Comparison of ENCODE assay signal across 9 mouse cellular contexts in the genomic region with DNA sequence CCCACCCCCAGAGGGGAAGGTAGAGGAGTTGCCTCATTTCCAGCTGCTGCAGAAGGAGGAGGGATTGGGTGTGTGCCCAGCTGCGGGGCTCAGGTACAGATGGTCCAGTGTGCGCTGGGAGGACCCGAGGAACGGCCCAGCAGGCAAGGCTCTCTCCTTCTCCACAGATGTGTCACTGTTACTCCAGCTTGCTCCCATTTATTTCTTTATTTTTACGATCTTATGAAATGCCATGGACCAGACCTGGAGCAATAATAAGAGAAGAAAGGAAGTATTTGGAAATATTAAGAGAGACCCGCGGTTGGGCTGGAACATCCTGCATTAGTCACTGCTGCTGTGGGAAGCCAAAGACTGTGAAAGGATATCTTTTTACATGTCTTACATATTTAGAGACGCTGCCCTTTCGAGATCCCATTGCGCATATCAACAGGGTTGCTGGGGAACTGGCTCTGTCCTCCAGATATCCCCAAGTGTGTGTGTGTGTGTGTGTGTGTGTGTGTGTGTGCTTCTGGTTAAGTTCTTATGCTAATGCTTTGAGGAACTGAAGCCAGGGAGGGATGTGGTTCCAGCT. TPM values are rescaled to one million over a fixed set of nuclear protein-coding genes. Genes with fewer than 3 reads are reported as not detected.
DNase-seq lines count a peak whose midpoint lies in the region; ATAC-seq and TF ChIP-seq lines count a peak whose summit lies in the region.
"Had no signal": no experiment of that assay in that cellular context is flagged by ENCODE, and none has a peak within 500 bp of the region (broad histone marks: within the 10 kb centered on the region; RNA-seq: fewer than 3 reads in every experiment).

No protein-coding gene starts in this region.

- TF ChIP-seq CTCF in intestine, postnatal 0 days (IDR thresholded peaks at IDR 0.05; ENCODE audit: low read depth), result no peak
- TF ChIP-seq CTCF in ES-Bruce4 (IDR thresholded peaks at IDR 0.05; ENCODE audit: low read depth, low read length), result no peak

- no peaks in the 10 kb centered on the region for H3K27me3 ChIP-seq in intestine, embryonic 14.5 days (replicated peaks; ENCODE audit: control insufficient read depth, insufficient read depth, low read length)
- H3K27me3 ChIP-seq in intestine, postnatal 0 days (replicated peaks; ENCODE audit: control insufficient read depth, insufficient read depth, low read length), result no peaks in the 10 kb centered on the region
- no peaks in the 10 kb centered on the region for H3K27me3 ChIP-seq in ES-Bruce4 (ENCODE audit: control insufficient read depth, insufficient read depth, low read length, poor library complexity, severe bottlenecking)
- no peaks in the 10 kb centered on the region for H3K27me3 ChIP-seq in hindbrain, embryonic 11.5 days (ENCODE audit: control insufficient read depth, insufficient read depth, low read length)

- H3K4me3 ChIP-seq in intestine, embryonic 14.5 days (ENCODE audit: low read depth, low read length), result no peak overlapping the region
- H3K4me3 ChIP-seq in intestine, postnatal 0 days (ENCODE audit: low read depth, low read length), result no peak overlapping the region
- H3K4me3 ChIP-seq in ES-Bruce4 (ENCODE audit: low read depth, low read length), result peak overlapping the region; percentile 53
- no peak overlapping the region for H3K4me3 ChIP-seq in hindbrain, embryonic 11.5 days (ENCODE audit: low read depth, low read length)

- no peak overlapping the region for H3K9ac ChIP-seq in intestine, embryonic 14.5 days (ENCODE audit: low read length)
- H3K9ac ChIP-seq in intestine, postnatal 0 days (ENCODE audit: low read depth, low read length), result no peak overlapping the region
- peak overlapping the region; percentile 65 for H3K9ac ChIP-seq in ES-Bruce4 (ENCODE audit: low read depth, poor library complexity, severe bottlenecking)
- no peak overlapping the region for H3K9ac ChIP-seq in hindbrain, embryonic 11.5 days (ENCODE audit: low read depth, low read length)

- peak; percentile 51; the same call in 1 of the 2 replicates for ATAC-seq in intestine, embryonic 14.5 days (replicated peaks; ENCODE audit: low FRiP score, low TSS enrichment, low read depth)
- no peak for ATAC-seq in intestine, postnatal 0 days
- no peak for ATAC-seq in hindbrain, embryonic 11.5 days (ENCODE audit: low FRiP score)

- DNase-seq in intestine, embryonic 14.5 days (ENCODE audit: low spot score), result no peak
- peak; percentile 55 for DNase-seq in heart, adult 8-10 months (ENCODE audit: low spot score)
- DNase-seq in lung, postnatal 25 days (ENCODE audit: low spot score), result peak; percentile 41
- no peak for DNase-seq in hindbrain, embryonic 11.5 days (ENCODE audit: low spot score)
- DNase-seq in thymus, postnatal 10 days (ENCODE audit: low spot score in 2 of 2), result no peak
- no peak for DNase-seq in right cerebral cortex, postnatal 36 days (ENCODE audit: low spot score in 2 of 2)

- peaks cover 8% of the 10 kb centered on the region for H3K4me1 ChIP-seq in intestine, embryonic 14.5 days (replicated peaks; ENCODE audit: control insufficient read depth, insufficient read depth, low read length)
- H3K4me1 ChIP-seq in intestine, postnatal 0 days (replicated peaks; ENCODE audit: control insufficient read depth, insufficient read depth, low read length), result 0 out of 2 replicates have a peak, but pooled peaks cover 6% of the 10 kb centered on the region
- peaks cover 10% of the 10 kb centered on the region for H3K4me1 ChIP-seq in ES-Bruce4 (ENCODE audit: control insufficient read depth, insufficient read depth, low read length)
- H3K4me1 ChIP-seq in hindbrain, embryonic 11.5 days (replicated peaks; ENCODE audit: control insufficient read depth, insufficient read depth, low read length), result no peaks in the 10 kb centered on the region

- no peak for TF ChIP-seq POLR2A in ES-Bruce4 (IDR thresholded peaks at IDR 0.05; ENCODE audit: insufficient read depth, low read length)

- WGBS in intestine, embryonic 14.5 days, result 45% methylated on average over 10 of the region's 10 CpGs
- 49% methylated on average over 10 of the region's 10 CpGs for WGBS in intestine, postnatal 0 days
- 65% methylated on average over 10 of the region's 10 CpGs for WGBS in hindbrain, embryonic 11.5 days

- H3K36me3 ChIP-seq in intestine, embryonic 14.5 days (ENCODE audit: control insufficient read depth, insufficient read depth, low read length), result no peaks in the 10 kb centered on the region
- H3K36me3 ChIP-seq in intestine, postnatal 0 days (ENCODE audit: control insufficient read depth, insufficient read depth), result no peaks in the 10 kb centered on the region
- H3K36me3 ChIP-seq in ES-Bruce4 (ENCODE audit: control insufficient read depth, insufficient read depth, low read length, poor library complexity, severe bottlenecking), result no peaks in the 10 kb centered on the region; the same call in 1 of the 2 replicates
- no peaks in the 10 kb centered on the region for H3K36me3 ChIP-seq in hindbrain, embryonic 11.5 days (ENCODE audit: control insufficient read depth, insufficient read depth, low read length)
- H3K36me3 ChIP-seq: G1E had no signal

- peak; percentile 78 for TF ChIP-seq EP300 in ES-Bruce4 (IDR thresholded peaks at IDR 0.05; ENCODE audit: insufficient read depth, low read depth, low read length)

- no peaks in the 10 kb centered on the region for H3K9me3 ChIP-seq in intestine, embryonic 14.5 days (ENCODE audit: control insufficient read depth, low read length)
- no peaks in the 10 kb centered on the region for H3K9me3 ChIP-seq in intestine, postnatal 0 days (ENCODE audit: control insufficient read depth)
- H3K9me3 ChIP-seq in ES-Bruce4 (replicated peaks; ENCODE audit: control insufficient read depth, insufficient read depth, low read length, poor library complexity, severe bottlenecking), result no peaks in the 10 kb centered on the region
- H3K9me3 ChIP-seq in hindbrain, embryonic 11.5 days (ENCODE audit: control insufficient read depth, low read length), result no peaks in the 10 kb centered on the region
- H3K9me3 ChIP-seq: G1E had no signal

- H3K4me2 ChIP-seq in intestine, embryonic 14.5 days (ENCODE audit: low read length), result no peak overlapping the region
- no peak overlapping the region for H3K4me2 ChIP-seq in intestine, postnatal 0 days (replicated peaks; ENCODE audit: low read depth)
- no peak overlapping the region for H3K4me2 ChIP-seq in hindbrain, embryonic 11.5 days (replicated peaks; ENCODE audit: low read depth, low read length)

- peak overlapping the region; percentile 61 for H3K27ac ChIP-seq in intestine, embryonic 14.5 days (ENCODE audit: low read depth)
- no peak overlapping the region; the same call in 1 of the 2 replicates for H3K27ac ChIP-seq in intestine, postnatal 0 days (ENCODE audit: low read depth, low read length)
- peak overlapping the region; percentile 78 for H3K27ac ChIP-seq in ES-Bruce4 (ENCODE audit: insufficient read depth, low read length)
- no peak overlapping the region for H3K27ac ChIP-seq in hindbrain, embryonic 11.5 days (ENCODE audit: low read depth, low read length)

RNA-seq across cellular contexts. Expression of gene Zfp281, which starts 58.9 kb away (rescaled TPM):
- polyA plus RNA-seq in intestine, embryonic 14.5 days (2014; fragmentation: Nextera tagmentation; extraction: Ambion mirVana), result 17.9 and 18.8 TPM in 2 replicates
- 6.8 and 7.2 TPM in 2 replicates for polyA plus RNA-seq in intestine, postnatal 0 days (2015; fragmentation: Nextera tagmentation; extraction: Ambion mirVana)
- polyA plus RNA-seq in ES-Bruce4 (2011; ENCODE audit: insufficient read depth, insufficient read length, low read depth, missing spikeins), result 94.4 and 98.1 TPM in 2 replicates
- total RNA-seq in heart, adult 8-10 months (2022), result 10 to 100 TPM in 2 of 4 experiments, 1 to 10 TPM in 2; 9.4 to 11.1 (median 10.1) TPM
- 38.5 and 39.3 TPM in 2 replicates for polyA plus RNA-seq in hindbrain, embryonic 11.5 days (2014; fragmentation: Nextera tagmentation; extraction: Ambion mirVana)

Comparison
In these comparisons a context has a peak if more than half of its experiments do, and no peak if none do; other contexts are left out.
1. H3K27ac ChIP-seq: peak in intestine, embryonic 14.5 days (single experiment) and ES-Bruce4 (single experiment); none in intestine, postnatal 0 days (single experiment) and hindbrain, embryonic 11.5 days (single experiment).
2. DNase-seq: peak in heart, adult 8-10 months (single experiment) and lung, postnatal 25 days (single experiment); none in intestine, embryonic 14.5 days (single experiment), hindbrain, embryonic 11.5 days (single experiment), thymus, postnatal 10 days (0 of 2) and right cerebral cortex, postnatal 36 days (0 of 2).